Mouse (Mus musculus): ENCODE data around the gene Mbl1. TPM values are rescaled to one million over a fixed set of nuclear protein-coding genes. Genes with fewer than 3 reads are reported as not detected.

Mbl1 gene
- total and polyA plus RNA-seq, 3 experiments, result not detected

DNA sequence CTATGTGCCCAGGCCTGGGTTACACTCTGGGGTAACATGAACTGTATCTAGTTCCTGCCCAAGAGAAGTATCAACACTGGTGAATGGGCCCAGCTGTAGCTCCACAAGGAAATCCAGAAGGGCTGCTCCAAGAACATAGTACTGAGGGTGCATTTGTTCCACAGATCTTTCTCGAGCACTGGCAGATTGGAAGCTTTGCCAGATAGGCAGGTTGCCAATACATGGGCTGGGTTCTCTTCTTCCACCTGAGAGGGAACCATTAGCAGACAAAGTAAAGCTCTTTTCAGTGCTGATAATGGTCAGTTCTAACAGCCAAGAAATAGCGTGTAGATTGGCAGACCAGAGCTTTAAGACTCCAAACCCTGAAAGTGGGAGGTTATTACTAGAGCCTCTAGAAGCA, 3.9 kb upstream of the Mbl1 start:
- TF ChIP-seq ZMIZ1 (IDR thresholded peaks at IDR 0.05; ENCODE audit: low read depth, low read length), result no peak
- no peak for TF ChIP-seq POLR2AphosphoS2 (IDR thresholded peaks at IDR 0.05; ENCODE audit: low read length)
- no peak for TF ChIP-seq NELFE (IDR thresholded peaks at IDR 0.05; ENCODE audit: low read depth, low read length)
- no peak for TF ChIP-seq BHLHE40 (IDR thresholded peaks at IDR 0.05; ENCODE audit: borderline replicate concordance, low read depth, low read length)
- TF ChIP-seq RCOR1 (IDR thresholded peaks at IDR 0.05; ENCODE audit: low read depth, low read length), result no peak
- TF ChIP-seq RAD21 (IDR thresholded peaks at IDR 0.05; ENCODE audit: low read depth, low read length), result no peak
- no peak for TF ChIP-seq MAX (IDR thresholded peaks at IDR 0.05; ENCODE audit: low read length)
- TF ChIP-seq POLR2AphosphoS5 (IDR thresholded peaks at IDR 0.05; ENCODE audit: borderline replicate concordance, low read depth, low read length), result no peak
- no peak for TF ChIP-seq KAT2A (conservative IDR thresholded peaks at IDR 0.05; ENCODE audit: low read depth, low read length)
- no peak for TF ChIP-seq ELF1 (IDR thresholded peaks at IDR 0.05; ENCODE audit: low read depth, low read length)
- no peak for TF ChIP-seq USF2 (IDR thresholded peaks at IDR 0.05; ENCODE audit: borderline replicate concordance in 1 of 2, insufficient read depth in 1 of 2, low read depth in 1 of 2, low read length in 2 of 2)
- TF ChIP-seq MEF2A (IDR thresholded peaks at IDR 0.05; ENCODE audit: extremely low read depth, insufficient replicate concordance, low read depth, low read length, poor library complexity, severe bottlenecking), result no peak
- Histone ChIP-seq H3K4me3 (ENCODE audit: control insufficient read depth in 1 of 2, insufficient read depth in 1 of 2, low read depth in 2 of 2, low read length in 2 of 2) (no peak overlapping the region), H3K27ac (ENCODE audit: control insufficient read depth, low read depth, low read length) (no peak overlapping the region), H3K9ac (ENCODE audit: control insufficient read depth, low read depth, low read length, poor library complexity, severe bottlenecking) (no peak overlapping the region), H3K9me3 (replicated peaks; ENCODE audit: insufficient read depth, low read length) (no peaks in the 10 kb centered on the region), H3K27me3 (ENCODE audit: control insufficient read depth in 1 of 2, insufficient read depth in 2 of 2, low read length in 2 of 2) (no peaks in the 10 kb centered on the region), H3K36me3 (ENCODE audit: control insufficient read depth in 1 of 2, insufficient read depth in 2 of 2, low read length in 2 of 2) (no peaks in the 10 kb centered on the region), H3K4me1 (ENCODE audit: control insufficient read depth in 1 of 2, insufficient read depth in 2 of 2, low read length in 2 of 2) (no peaks in the 10 kb centered on the region), H3K79me2 (ENCODE audit: control insufficient read depth, insufficient read depth, low read length, poor library complexity) (no peaks in the 10 kb centered on the region)
- no peak for DNase-seq (ENCODE audit: low read depth, low spot score)

DNA sequence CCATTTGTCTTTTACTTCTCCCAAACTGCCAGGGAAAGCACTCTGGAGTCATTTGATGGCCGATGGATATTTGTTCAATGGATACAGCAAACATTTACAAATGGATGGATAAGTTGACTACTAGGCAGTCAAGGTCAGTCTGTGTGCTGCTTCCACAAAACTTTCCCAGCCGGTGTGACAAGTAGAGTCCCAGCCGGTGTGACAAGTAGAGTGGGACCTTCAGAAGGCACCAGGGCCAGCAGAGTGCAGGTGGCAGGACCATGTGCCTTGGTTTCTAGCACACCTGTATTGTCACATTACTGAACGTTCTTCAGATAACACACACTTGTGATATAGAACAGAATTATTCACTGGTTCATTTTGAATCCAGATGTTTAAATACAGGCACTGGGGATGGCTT, 8.8 kb downstream of the Mbl1 start:
- H3K9me3 ChIP-seq (replicated peaks; ENCODE audit: insufficient read depth, low read length), result no peaks in the 10 kb centered on the region
- no peak overlapping the region for H3K27ac ChIP-seq (ENCODE audit: control insufficient read depth, low read depth, low read length)
- no peaks in the 10 kb centered on the region for H3K79me2 ChIP-seq (ENCODE audit: control insufficient read depth, insufficient read depth, low read length, poor library complexity)
- H3K36me3 ChIP-seq (ENCODE audit: control insufficient read depth in 1 of 2, insufficient read depth in 2 of 2, low read length in 2 of 2), result no peaks in the 10 kb centered on the region
- no peak overlapping the region for H3K4me3 ChIP-seq (ENCODE audit: control insufficient read depth in 1 of 2, insufficient read depth in 1 of 2, low read depth in 2 of 2, low read length in 2 of 2)
- no peak for DNase-seq (ENCODE audit: low read depth, low spot score)
- H3K27me3 ChIP-seq (ENCODE audit: control insufficient read depth in 1 of 2, insufficient read depth in 2 of 2, low read length in 2 of 2), result no peaks in the 10 kb centered on the region
- H3K4me1 ChIP-seq (ENCODE audit: control insufficient read depth in 1 of 2, insufficient read depth in 2 of 2, low read length in 2 of 2), result no peaks in the 10 kb centered on the region
- no peak for TF ChIP-seq JUND (IDR thresholded peaks at IDR 0.05; ENCODE audit: low read depth, low read length)
- no peak for TF ChIP-seq ZKSCAN1 (IDR thresholded peaks at IDR 0.05; ENCODE audit: low read depth, low read length)
- no peak for TF ChIP-seq RCOR1 (IDR thresholded peaks at IDR 0.05; ENCODE audit: low read depth, low read length)
- TF ChIP-seq TAL1 (IDR thresholded peaks at IDR 0.05; ENCODE audit: low read length), result no peak
- TF ChIP-seq TCF12 (IDR thresholded peaks at IDR 0.05; ENCODE audit: low read depth, low read length), result no peak
- no peak for TF ChIP-seq GATA1 (IDR thresholded peaks at IDR 0.05; ENCODE audit: low read depth, low read length)
- H3K9ac ChIP-seq (ENCODE audit: control insufficient read depth, low read depth, low read length, poor library complexity, severe bottlenecking), result no peak overlapping the region
